Mouse (Mus musculus) kidney, adult 2 months (tissue): Measurements from ENCODE around the gene Ssh1.

Experiments used
- CTCF ChIP-seq: fragments of 200-500 bp; conservative IDR thresholded peaks from 2 replicates; pipeline ENCODE4 v1.5.1; 2011; ENCODE audit warnings: low read depth, mild to moderate bottlenecking, control low read depth, low read length, moderate library complexity, mixed read lengths; ENCODE audit not compliant: insufficient read depth, insufficient read length
- POLR2A ChIP-seq: fragments of 200-500 bp; IDR thresholded peaks from one replicate; pipeline ENCODE4 v1.6.1; 2011; ENCODE audit warnings: low read depth, low read length, control low read depth

DNA sequence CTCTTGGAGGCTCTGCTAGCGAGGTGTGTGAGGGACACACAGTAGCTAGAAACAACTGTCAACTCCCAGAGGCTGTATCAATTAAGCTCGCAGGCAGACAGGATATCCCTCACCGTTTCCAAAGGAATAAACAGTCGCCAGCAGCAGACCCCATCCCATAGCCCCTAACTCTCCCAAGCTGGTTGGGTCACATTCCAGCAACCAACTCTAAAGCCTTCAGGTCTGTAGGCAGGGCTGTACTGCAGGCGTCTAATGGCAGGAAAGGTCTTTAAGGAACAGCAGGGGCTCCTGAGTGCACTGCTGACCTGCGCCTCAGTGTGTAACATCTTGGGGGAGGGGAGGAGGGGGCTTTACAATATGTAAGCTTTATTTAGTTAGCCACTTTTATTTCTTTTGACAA, 34.7 kb downstream of the Ssh1 start:
- no peak for TF ChIP-seq CTCF
- TF ChIP-seq POLR2A = no peak
